Mouse (Mus musculus): ENCODE results near the gene Cpxm2.

- no peak for TF ChIP-seq CTCF (IDR thresholded peaks at IDR 0.05)
- TF ChIP-seq EP300 (IDR thresholded peaks at IDR 0.05): no peak
Observed at GRCm38 (mm10) chr7:132005996-132006696, 148.4 kb downstream of the Cpxm2 start.

Measured in lung, postnatal 0 days (tissue).